Mouse (Mus musculus) G1E (cell line): ENCODE measurements around the gene Gm13695. TPM values are rescaled to one million over a fixed set of nuclear protein-coding genes. Genes with fewer than 3 reads are reported as not detected.
"Not testable (repeated sequence)": the region's sequence is repeated elsewhere in the genome, so short reads cannot be mapped to it uniquely, and the experiment has no call there.

Experiments used
- ATAC-seq: 2 replicates; pipeline ENCODE4 v1.8.0; 2016; ENCODE audit warnings: mild to moderate bottlenecking; ENCODE audit not compliant: insufficient number of reproducible peaks, poor library complexity, low FRiP score, severe bottlenecking; ENCODE audit errors: extremely low read depth
- DNase-seq: peaks from one replicate; pipeline ENCODE4 v3.0.0; 2012; ENCODE audit warnings: low spot score
- H3K27me3 ChIP-seq: 2 replicates; pipeline ENCODE4 v1.6.1; 2012; ENCODE audit warnings: mild to moderate bottlenecking, low read length, inconsistent platforms; ENCODE audit not compliant: insufficient read depth
- H3K36me3 ChIP-seq: replicated peaks from 2 replicates; pipeline ENCODE3; 2012; ENCODE audit warnings: mild to moderate bottlenecking, inconsistent platforms
- H3K4me1 ChIP-seq: 2 replicates; pipeline ENCODE4 v1.6.1; 2012; ENCODE audit warnings: low read depth, low read length, inconsistent platforms, mixed read lengths; ENCODE audit not compliant: insufficient read depth
- H3K4me3 ChIP-seq: 2 replicates; pipeline ENCODE4 v1.5.1; 2012; ENCODE audit warnings: low read depth, mild to moderate bottlenecking, inconsistent platforms, low read length, moderate library complexity, mixed read lengths
- H3K9me3 ChIP-seq: replicated peaks from 2 replicates; pipeline ENCODE4 v1.6.1; 2012; ENCODE audit warnings: inconsistent platforms
- CTCF ChIP-seq: IDR thresholded peaks from 2 replicates; pipeline ENCODE4 v1.5.1; 2012; ENCODE audit warnings: low read depth, low read length, inconsistent platforms, mixed read lengths
- GATA1 ChIP-seq: IDR thresholded peaks from 2 replicates; pipeline ENCODE4 v1.6.1; 2012; ENCODE audit warnings: borderline replicate concordance, low read length, inconsistent platforms, mixed read lengths
- GATA2 ChIP-seq: IDR thresholded peaks from 2 replicates; pipeline ENCODE4 v1.6.1; 2012; ENCODE audit warnings: low read depth, low read length, inconsistent platforms, borderline replicate concordance
- POLR2AphosphoS5 ChIP-seq: IDR thresholded peaks from 2 replicates; pipeline ENCODE4 v1.6.1; 2012; ENCODE audit warnings: low read depth, low read length, inconsistent platforms; ENCODE audit not compliant: insufficient replicate concordance
- TAL1 ChIP-seq: conservative IDR thresholded peaks from 2 replicates; pipeline ENCODE4 v1.6.1; 2012; ENCODE audit warnings: low read depth, low read length, inconsistent platforms, mixed read lengths
- polyA plus RNA-seq: library from polyadenylated mRNA; stranded (reverse); fragments of >175 nt; gene quantifications from 2 replicates; pipeline ENCODE4 v1.2.3, GENCODE M21; 2012
- total RNA-seq, 2 experiments: library from RNA; stranded (forward) in 1 of 2; stranded (reverse) in 1 of 2; fragments of 200-1000 nt in 1 of 2; fragments of >200 nt in 1 of 2; fragmentation: Nextera tagmentation in 1 of 2; gene quantifications; 2 replicates each; pipeline ENCODE4 v1.2.3; 2014 to 2017

The Gm13695 gene
- total RNA-seq (2014; fragmentation: Nextera tagmentation) (not detected in 2 replicates), total RNA-seq (2017) (0.17 TPM in 1 of 2 replicates, not detected in the other), polyA plus RNA-seq (not detected in 2 replicates)

- DNase-seq, H3K4me1 ChIP-seq, H3K9me3 ChIP-seq, H3K36me3 ChIP-seq, H3K27me3 ChIP-seq, H3K4me3 ChIP-seq, ATAC-seq: not testable (repeated sequence)
These were observed at the start of gene Gm13695 for GRCm38 (mm10) chr2:83967013-83967412. Gene Gm13695 (plus strand): TSS chr2:83967313.

GRCm38 (mm10) chr2:83929478-83930088, 37.5 kb upstream of the Gm13695 start:
- no peaks in the 10 kb centered on the region for H3K27me3 ChIP-seq
- no peak for DNase-seq
- no peak overlapping the region for H3K4me3 ChIP-seq
- H3K36me3 ChIP-seq: no peaks in the 10 kb centered on the region
- H3K9me3 ChIP-seq: no peaks in the 10 kb centered on the region
- TF ChIP-seq CTCF (no peak), POLR2AphosphoS5 (no peak), TAL1 (no peak), GATA1 (no peak), GATA2 (no peak)
- peak; percentile 28; the same call in 1 of the 2 replicates for ATAC-seq
- no peaks in the 10 kb centered on the region for H3K4me1 ChIP-seq

DNA sequence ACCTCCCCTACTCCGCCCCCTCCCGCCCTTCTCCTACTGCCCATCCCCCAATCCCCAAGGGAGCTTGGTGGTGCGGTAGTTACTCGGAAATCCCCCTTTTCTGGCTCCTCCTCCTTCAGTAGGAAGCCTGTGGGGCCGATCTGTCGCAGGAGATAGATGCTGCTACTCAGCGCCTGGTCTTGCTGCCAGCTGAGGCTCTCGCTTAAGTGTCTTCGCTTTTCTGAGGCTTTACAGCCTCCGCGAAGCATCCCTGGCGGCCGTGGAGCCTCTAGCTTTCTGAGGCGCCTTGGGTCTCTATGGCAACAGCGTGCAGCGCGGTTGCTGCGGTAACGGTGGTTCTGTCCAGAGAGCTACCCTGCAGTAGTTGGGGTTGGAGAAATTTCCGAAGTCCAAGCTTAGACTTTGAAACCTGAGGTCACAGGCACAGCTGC, 26.2 kb upstream of the Gm13695 start, which contains the start of gene Zswim2:
Gene Zswim2 (minus strand): TSS at position 298 of the 431 bp plus-strand sequence.
- no peaks in the 10 kb centered on the region for H3K27me3 ChIP-seq
- H3K4me1 ChIP-seq: no peaks in the 10 kb centered on the region
- no peak for DNase-seq
- H3K36me3 ChIP-seq: no peaks in the 10 kb centered on the region
- no peak for ATAC-seq
- TF ChIP-seq GATA1 (no peak), CTCF (no peak), POLR2AphosphoS5 (no peak), GATA2 (no peak), TAL1 (no peak)
- H3K9me3 ChIP-seq: no peaks in the 10 kb centered on the region
- no peak within 1 kb of the TSS for H3K4me3 ChIP-seq

GRCm38 (mm10) chr2:83941378-83941777, 25.7 kb upstream of the Gm13695 start:
- no peak for TF ChIP-seq GATA1
- TF ChIP-seq GATA2: no peak
- TF ChIP-seq TAL1: no peak
- no peak for TF ChIP-seq POLR2AphosphoS5
- no peak for TF ChIP-seq CTCF
- no peak for ATAC-seq

DNA sequence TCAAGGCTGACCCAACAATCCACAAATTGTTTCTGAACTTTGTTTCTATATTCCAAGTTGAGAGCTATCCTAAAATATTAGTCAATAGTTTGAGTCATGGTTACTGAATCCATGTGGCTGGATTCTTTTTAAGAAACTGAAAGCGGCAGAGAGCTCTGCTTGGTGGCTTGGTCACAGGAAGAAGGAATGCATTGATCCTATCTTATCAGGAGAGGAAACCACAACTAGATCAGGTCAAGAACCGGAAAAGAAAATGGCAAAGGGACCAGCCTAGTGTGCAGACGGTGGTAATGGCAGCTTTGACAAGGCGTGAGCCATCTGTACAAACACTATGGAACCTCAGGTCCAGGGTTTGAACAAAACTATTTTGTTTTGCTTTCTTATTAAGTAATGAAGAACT, 25.3 kb upstream of the Gm13695 start:
- no peaks in the 10 kb centered on the region for H3K36me3 ChIP-seq
- H3K27me3 ChIP-seq: no peaks in the 10 kb centered on the region
- ATAC-seq: no peak
- TF ChIP-seq GATA1 (no peak), TAL1 (no peak), CTCF (no peak), POLR2AphosphoS5 (no peak), GATA2 (no peak)
- DNase-seq: no peak
- H3K9me3 ChIP-seq: no peaks in the 10 kb centered on the region
- H3K4me3 ChIP-seq: no peak overlapping the region
- H3K4me1 ChIP-seq: no peaks in the 10 kb centered on the region

More at GRCm38 (mm10) chr2:83941378-83941777, 25.7 kb upstream of the Gm13695 start:
- DNase-seq: no peak
- Histone ChIP-seq H3K36me3 (no peaks in the 10 kb centered on the region), H3K9me3 (no peaks in the 10 kb centered on the region), H3K27me3 (no peaks in the 10 kb centered on the region), H3K4me3 (no peak overlapping the region), H3K4me1 (no peaks in the 10 kb centered on the region)

- H3K27me3 ChIP-seq, H3K9me3 ChIP-seq, H3K4me3 ChIP-seq, ATAC-seq, H3K4me1 ChIP-seq, DNase-seq, H3K36me3 ChIP-seq: not testable (repeated sequence)
These were observed 11.7 kb upstream of the Gm13695 start, which contains the start of gene Gm13698 for GRCm38 (mm10) chr2:83955393-83955792. Gene Gm13698 (plus strand): TSS chr2:83955693.

- not testable (repeated sequence) for DNase-seq, H3K27me3 ChIP-seq, H3K9me3 ChIP-seq, H3K36me3 ChIP-seq, ATAC-seq, H3K4me3 ChIP-seq, H3K4me1 ChIP-seq
These were observed 5.9 kb upstream of the Gm13695 start, which contains the start of gene Gm13693 for GRCm38 (mm10) chr2:83961203-83961602. Gene Gm13693 (plus strand): TSS chr2:83961503.

GRCm38 (mm10) chr2:83972823-83973222, 5.7 kb downstream of the Gm13695 start, which contains the start of gene Gm13696:
Gene Gm13696 (plus strand): TSS chr2:83973123.
- H3K27me3 ChIP-seq, H3K36me3 ChIP-seq, ATAC-seq, DNase-seq, H3K4me1 ChIP-seq, H3K4me3 ChIP-seq, H3K9me3 ChIP-seq: not testable (repeated sequence)

- H3K36me3 ChIP-seq, H3K27me3 ChIP-seq, H3K4me3 ChIP-seq, H3K9me3 ChIP-seq, ATAC-seq, DNase-seq, H3K4me1 ChIP-seq: not testable (repeated sequence)
These were observed 11.5 kb downstream of the Gm13695 start, which contains the start of gene Gm13694 for GRCm38 (mm10) chr2:83978633-83979032. Gene Gm13694 (plus strand): TSS chr2:83978933.

GRCm38 (mm10) chr2:83984443-83984842, 17.3 kb downstream of the Gm13695 start, which contains the start of gene Gm13697:
Gene Gm13697 (plus strand): TSS chr2:83984743.
- ATAC-seq, DNase-seq, H3K4me3 ChIP-seq, H3K36me3 ChIP-seq, H3K9me3 ChIP-seq, H3K4me1 ChIP-seq, H3K27me3 ChIP-seq: not testable (repeated sequence)
